Mouse (Mus musculus): Measurements from ENCODE around the gene Phf1.

- TF ChIP-seq TAL1 (IDR thresholded peaks at IDR 0.05; ENCODE audit: low read length), result no peak
- no peak for TF ChIP-seq GATA1 (IDR thresholded peaks at IDR 0.05; ENCODE audit: low read length)
These were observed 49.3 kb upstream of the Phf1 start for GRCm38 (mm10) chr17:26883585-26883984.
